Mouse (Mus musculus) midbrain, embryonic 12.5 days (tissue): Measurements from ENCODE around the gene Oit3. TPM values are rescaled to one million over a fixed set of nuclear protein-coding genes. Genes with fewer than 3 reads are reported as not detected.

Source experiments
- ATAC-seq: fragments of 200-750 bp; cut with Nextera tagmentation; 2 replicates; pipeline ENCODE4 v1.8.0; 2017; ENCODE audit warnings: low read depth, moderate TSS enrichment, moderate library complexity; ENCODE audit not compliant: low FRiP score
- H3K27ac ChIP-seq: fragments of 300-500 bp; sonication (generic); replicated peaks from 2 replicates; pipeline ENCODE4 v1.5.1; 2016; ENCODE audit warnings: mild to moderate bottlenecking
- H3K27me3 ChIP-seq: fragments of 300-500 bp; sonication (generic); 2 replicates; pipeline ENCODE4 v1.6.1; 2016; ENCODE audit warnings: mild to moderate bottlenecking
- H3K36me3 ChIP-seq: fragments of 300-500 bp; sonication (generic); 2 replicates; pipeline ENCODE4 v1.6.1; 2016
- H3K4me1 ChIP-seq: fragments of 300-500 bp; sonication (generic); 2 replicates; pipeline ENCODE4 v1.6.1; 2016
- H3K4me2 ChIP-seq: fragments of 300-500 bp; sonication (generic); replicated peaks from 2 replicates; pipeline ENCODE4 v1.6.1; 2016; ENCODE audit warnings: mild to moderate bottlenecking, moderate library complexity
- H3K4me3 ChIP-seq: fragments of 300-500 bp; sonication (generic); 2 replicates; pipeline ENCODE4 v1.5.1; 2016; ENCODE audit warnings: mild to moderate bottlenecking
- H3K9ac ChIP-seq: fragments of 300-500 bp; sonication (generic); replicated peaks from 2 replicates; pipeline ENCODE4 v1.6.1; 2016; ENCODE audit warnings: mild to moderate bottlenecking, moderate library complexity
- H3K9me3 ChIP-seq: fragments of 300-500 bp; sonication (generic); 2 replicates; pipeline ENCODE4 v1.6.1; 2016; ENCODE audit warnings: mild to moderate bottlenecking
- WGBS: fragments of 180-500 bp; shearing (Covaris S2); methylation state at CpG from one replicate; pipeline ENCODE4 v1.1.7; 2016; 5-methylcytosine and 5-hydroxymethylcytosine counted together
- polyA plus RNA-seq: library from polyadenylated mRNA; unstranded; fragments of >200 nt; fragmentation: Nextera tagmentation; extraction: Ambion mirVana; gene quantifications from 2 replicates; pipeline ENCODE4 v1.2.1, GENCODE M21; 2016

Gene Oit3
- polyA plus RNA-seq, 1 experiment from 2014 or later: 0.50 TPM

DNA sequence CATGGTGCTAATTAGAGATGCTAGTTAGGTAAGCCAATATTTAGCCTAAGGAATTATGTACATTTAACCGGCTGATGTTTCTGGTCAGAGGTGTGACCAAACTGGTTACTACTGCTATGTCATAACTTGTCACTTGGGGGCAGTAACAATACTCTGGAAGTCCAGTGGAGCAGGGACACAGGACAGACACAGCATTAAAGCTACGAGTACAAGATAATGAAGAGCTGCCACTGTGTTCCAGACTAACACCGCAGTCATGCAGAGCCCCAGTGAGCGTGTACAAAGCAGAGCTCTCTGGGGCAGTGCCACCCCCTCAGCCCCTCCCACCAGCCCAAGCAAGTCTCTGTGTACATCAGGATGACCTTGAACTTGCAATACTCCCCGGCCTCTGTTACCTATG lies 10.3 kb upstream of the Oit3 start:
- 0 out of 2 replicates have a peak, but pooled peaks cover 3% of the 10 kb centered on the region for H3K36me3 ChIP-seq
- no peak overlapping the region for H3K9ac ChIP-seq
- H3K4me3 ChIP-seq: no peak overlapping the region
- H3K4me2 ChIP-seq: no peak overlapping the region
- H3K27me3 ChIP-seq: no peaks in the 10 kb centered on the region
- H3K27ac ChIP-seq: no peak overlapping the region
- ATAC-seq: peak; percentile 52
- 0 out of 2 replicates have a peak, but pooled peaks cover 2% of the 10 kb centered on the region for H3K4me1 ChIP-seq
- 53% methylated on average over 5 of the region's 5 CpGs for WGBS
- no peaks in the 10 kb centered on the region for H3K9me3 ChIP-seq

DNA sequence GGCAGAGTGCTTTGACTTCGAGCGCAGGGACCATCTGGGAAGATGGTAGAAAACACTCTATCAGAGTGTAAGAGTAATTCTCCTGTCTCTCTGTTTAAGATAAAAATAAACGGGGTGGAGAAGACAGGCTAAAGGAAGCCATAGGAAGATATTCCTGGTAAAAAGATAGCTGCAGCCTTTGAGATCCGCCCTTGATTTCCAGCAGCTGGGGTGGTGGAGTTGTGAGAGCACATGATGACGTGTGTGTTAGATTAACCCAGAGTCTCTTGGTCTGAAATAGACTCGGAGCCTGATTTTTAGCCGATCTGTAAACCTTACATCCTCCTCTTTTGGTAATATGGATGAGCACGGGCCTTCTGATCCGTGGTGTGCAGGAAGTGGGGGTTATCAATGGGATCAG lies 6.0 kb upstream of the Oit3 start:
- no peak overlapping the region for H3K4me2 ChIP-seq
- no peak overlapping the region for H3K4me3 ChIP-seq
- ATAC-seq: no peak
- WGBS: 84% methylated on average over 9 of the region's 9 CpGs
- H3K27me3 ChIP-seq: no peaks in the 10 kb centered on the region
- H3K9me3 ChIP-seq: no peaks in the 10 kb centered on the region
- H3K36me3 ChIP-seq: no peaks in the 10 kb centered on the region
- no peak overlapping the region for H3K27ac ChIP-seq
- H3K4me1 ChIP-seq: peaks cover 7% of the 10 kb centered on the region; the same call in 1 of the 2 replicates
- H3K9ac ChIP-seq: no peak overlapping the region

DNA sequence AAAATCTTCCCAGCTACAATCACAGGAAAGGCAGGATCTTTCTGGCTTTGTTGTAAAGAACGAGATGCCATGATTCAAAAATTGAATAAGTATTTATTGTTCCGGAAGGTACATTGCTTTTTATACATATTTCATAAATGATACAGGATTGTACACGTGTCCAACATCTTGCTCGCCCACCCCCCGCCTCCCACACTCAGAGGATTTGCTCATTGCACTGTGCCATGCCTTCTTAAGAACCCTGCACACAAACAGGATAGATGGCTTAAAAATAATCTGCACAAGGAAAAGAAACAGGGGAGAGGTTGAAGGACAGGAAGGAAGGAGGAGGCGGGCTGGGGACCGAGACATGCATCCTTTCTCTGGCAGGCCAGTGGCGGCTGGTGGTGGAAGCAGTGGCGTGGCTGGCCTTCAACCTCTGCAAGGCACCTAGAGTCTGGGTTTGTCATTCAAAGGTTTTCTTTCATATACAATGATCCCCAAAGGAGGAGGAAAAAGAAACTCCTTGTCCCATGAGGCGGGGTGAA lies 5.4 kb upstream of the Oit3 start:
- H3K9ac ChIP-seq: no peak overlapping the region
- H3K4me3 ChIP-seq: no peak overlapping the region
- no peak overlapping the region for H3K4me2 ChIP-seq
- no peak for ATAC-seq
- H3K4me1 ChIP-seq: peaks cover 7% of the 10 kb centered on the region; the same call in 1 of the 2 replicates
- no peak overlapping the region for H3K27ac ChIP-seq
- H3K36me3 ChIP-seq: no peaks in the 10 kb centered on the region
- no peaks in the 10 kb centered on the region for H3K27me3 ChIP-seq
- no peaks in the 10 kb centered on the region for H3K9me3 ChIP-seq
- WGBS: 89% methylated on average over 10 of the region's 10 CpGs

DNA sequence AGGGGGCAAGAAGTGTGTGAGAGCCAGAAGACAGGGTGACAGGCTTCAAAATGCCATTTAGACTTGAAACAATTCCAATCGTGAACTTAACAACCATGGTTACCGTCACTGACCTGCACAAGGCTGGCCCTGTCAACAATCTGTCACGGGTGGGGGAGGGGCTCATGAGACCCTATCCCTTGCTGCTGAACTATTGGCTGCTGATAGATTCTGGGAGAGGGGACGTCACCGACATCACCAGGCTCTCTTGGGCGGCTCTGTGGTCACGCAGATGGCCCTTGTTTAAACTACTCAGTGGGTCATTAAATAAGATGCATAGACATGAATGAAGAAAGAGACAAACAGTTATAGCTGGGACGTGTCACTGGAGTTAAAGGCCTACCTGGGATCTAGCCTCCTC lies 3.1 kb upstream of the Oit3 start:
- Histone ChIP-seq H3K27ac (no peak overlapping the region), H3K36me3 (no peaks in the 10 kb centered on the region), H3K4me2 (no peak overlapping the region), H3K27me3 (no peaks in the 10 kb centered on the region), H3K9me3 (no peaks in the 10 kb centered on the region), H3K4me3 (no peak overlapping the region), H3K4me1 (peaks cover 5% of the 10 kb centered on the region; the same call in 1 of the 2 replicates), H3K9ac (no peak overlapping the region)
- ATAC-seq: peak; percentile 56
- 55% methylated on average over 8 of the region's 8 CpGs for WGBS

DNA sequence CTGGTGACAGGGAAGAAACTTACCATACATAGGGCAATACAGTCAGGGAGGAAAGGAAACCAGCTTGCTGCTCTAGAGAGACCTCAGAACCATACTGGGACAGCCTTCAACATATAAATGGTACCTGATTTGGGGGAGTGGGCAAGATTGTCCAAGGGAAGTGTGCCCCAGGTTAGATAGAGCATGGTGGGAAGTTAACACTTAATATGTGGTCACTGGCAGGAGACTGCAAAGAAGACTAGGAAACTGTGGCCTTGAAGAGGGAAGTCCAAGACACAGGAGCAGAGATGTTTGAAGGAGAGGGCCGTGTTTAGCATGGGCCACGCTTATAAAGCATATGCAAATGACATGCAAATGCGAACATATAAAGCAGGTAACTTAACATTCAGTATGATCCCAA lies 2.5 kb upstream of the Oit3 start:
- WGBS: 76% methylated on average over 3 of the region's 3 CpGs
- no peak overlapping the region for H3K9ac ChIP-seq
- no peak for ATAC-seq
- H3K9me3 ChIP-seq: no peaks in the 10 kb centered on the region
- H3K36me3 ChIP-seq: no peaks in the 10 kb centered on the region
- H3K27me3 ChIP-seq: no peaks in the 10 kb centered on the region
- H3K4me1 ChIP-seq: peaks cover 5% of the 10 kb centered on the region; the same call in 1 of the 2 replicates
- H3K4me3 ChIP-seq: no peak overlapping the region
- no peak overlapping the region for H3K27ac ChIP-seq
- no peak overlapping the region for H3K4me2 ChIP-seq

DNA sequence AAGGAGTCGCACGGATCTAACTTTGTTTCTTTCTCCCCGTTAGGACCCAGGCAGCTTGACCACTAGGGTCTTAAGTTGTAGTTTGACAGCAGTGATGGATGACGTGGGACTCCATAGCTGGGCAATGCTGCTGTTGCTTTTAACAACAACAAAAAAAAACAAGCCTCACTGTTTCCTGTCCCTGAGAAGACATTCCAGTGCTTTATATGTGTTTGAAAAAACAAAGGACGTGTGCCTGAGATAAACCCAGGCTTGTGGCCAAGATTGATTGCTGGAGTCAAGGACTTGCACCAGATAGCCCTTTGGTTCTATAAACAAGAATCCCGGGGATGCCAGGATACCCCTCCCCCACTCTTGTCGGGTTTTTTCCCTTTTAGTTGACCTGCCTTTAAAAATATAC lies 1.6 kb upstream of the Oit3 start:
- Histone ChIP-seq H3K27me3 (no peaks in the 10 kb centered on the region), H3K36me3 (no peaks in the 10 kb centered on the region), H3K9me3 (no peaks in the 10 kb centered on the region), H3K4me1 (peaks cover 5% of the 10 kb centered on the region; the same call in 1 of the 2 replicates), H3K9ac (no peak overlapping the region), H3K4me2 (no peak overlapping the region), H3K4me3 (no peak overlapping the region), H3K27ac (no peak overlapping the region)
- 75% methylated on average over 7 of the region's 7 CpGs for whole genome bisulfite sequencing
- ATAC-seq: no peak

DNA sequence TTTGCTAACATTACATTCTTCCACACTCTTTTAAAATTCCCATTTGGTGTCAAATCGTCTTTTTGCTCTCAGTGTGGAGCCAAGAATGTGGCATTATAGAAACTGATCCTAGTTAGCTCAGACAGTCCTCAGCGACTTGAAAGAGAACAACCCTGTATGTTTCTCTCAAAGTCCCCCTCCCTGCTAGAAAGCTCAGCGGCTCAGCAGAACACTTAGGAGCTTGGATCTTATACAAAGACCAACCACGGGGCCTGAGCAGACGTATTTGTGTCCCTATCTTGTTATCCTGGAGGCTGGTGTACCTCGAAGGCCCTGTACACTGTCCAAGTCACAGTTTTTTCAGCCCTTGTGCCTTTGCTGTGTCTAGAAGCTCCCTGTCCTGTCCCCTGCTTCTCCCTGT lies 1.4 kb downstream of the Oit3 start:
- no peak overlapping the region for H3K9ac ChIP-seq
- H3K4me2 ChIP-seq: no peak overlapping the region
- 58% methylated on average over 6 of the region's 6 CpGs for WGBS
- H3K27ac ChIP-seq: no peak overlapping the region
- no peak for ATAC-seq
- no peak overlapping the region for H3K4me3 ChIP-seq
- H3K9me3 ChIP-seq: no peaks in the 10 kb centered on the region
- H3K27me3 ChIP-seq: no peaks in the 10 kb centered on the region
- peaks cover 5% of the 10 kb centered on the region; the same call in 1 of the 2 replicates for H3K4me1 ChIP-seq
- no peaks in the 10 kb centered on the region for H3K36me3 ChIP-seq

DNA sequence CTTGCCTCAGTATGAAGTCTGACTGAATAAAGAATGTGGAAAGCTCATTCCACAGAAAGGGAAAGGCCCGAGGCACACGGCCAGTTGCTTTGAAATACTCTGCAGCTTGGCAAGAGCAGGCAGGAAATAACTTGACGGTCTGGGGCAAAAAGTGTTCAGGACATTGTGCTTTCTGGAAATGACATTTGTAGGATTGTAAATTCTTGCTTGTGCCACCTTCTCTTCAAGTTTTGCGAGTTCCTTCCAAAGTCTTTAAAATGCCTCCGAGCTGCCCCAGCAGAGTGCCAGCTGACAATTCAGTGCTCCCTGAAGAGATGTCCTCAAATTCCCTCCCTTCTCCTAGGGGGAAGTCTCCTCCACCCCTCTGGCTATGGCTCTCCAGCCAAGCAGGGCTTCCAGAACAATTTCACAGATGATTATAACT lies 2.1 kb downstream of the Oit3 start:
- Histone ChIP-seq H3K4me1 (peaks cover 1% of the 10 kb centered on the region; the same call in 1 of the 2 replicates), H3K27ac (no peak overlapping the region), H3K36me3 (no peaks in the 10 kb centered on the region), H3K4me3 (no peak overlapping the region), H3K9me3 (no peaks in the 10 kb centered on the region), H3K9ac (no peak overlapping the region), H3K4me2 (no peak overlapping the region), H3K27me3 (no peaks in the 10 kb centered on the region)
- WGBS: 75% methylated on average over 5 of the region's 5 CpGs
- no peak for ATAC-seq

DNA sequence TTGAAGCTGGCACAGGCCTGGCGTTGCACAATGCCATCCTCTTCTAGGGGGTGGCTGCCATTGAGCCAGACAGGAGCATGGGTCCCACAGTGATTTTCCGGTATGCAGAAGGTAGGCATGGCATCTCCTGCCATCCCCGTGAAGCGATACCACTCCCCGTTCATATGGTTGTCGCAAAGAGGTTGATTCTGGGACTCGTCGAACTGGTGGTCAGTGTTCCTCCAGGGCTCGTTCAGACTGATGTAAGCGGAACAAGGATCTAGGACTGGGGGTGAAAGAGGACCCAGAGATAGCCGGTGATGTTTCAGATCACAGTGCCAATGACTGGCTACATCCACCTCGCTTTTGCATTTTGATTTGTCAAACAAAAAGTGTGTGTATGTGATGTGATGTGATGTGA lies 2.9 kb downstream of the Oit3 start:
- H3K27me3 ChIP-seq: no peaks in the 10 kb centered on the region
- 92% methylated on average over 12 of the region's 12 CpGs for WGBS
- no peaks in the 10 kb centered on the region for H3K4me1 ChIP-seq
- no peak overlapping the region for H3K27ac ChIP-seq
- ATAC-seq: no peak
- H3K9me3 ChIP-seq: no peaks in the 10 kb centered on the region
- H3K36me3 ChIP-seq: no peaks in the 10 kb centered on the region
- no peak overlapping the region for H3K4me3 ChIP-seq
- no peak overlapping the region for H3K4me2 ChIP-seq
- H3K9ac ChIP-seq: no peak overlapping the region

DNA sequence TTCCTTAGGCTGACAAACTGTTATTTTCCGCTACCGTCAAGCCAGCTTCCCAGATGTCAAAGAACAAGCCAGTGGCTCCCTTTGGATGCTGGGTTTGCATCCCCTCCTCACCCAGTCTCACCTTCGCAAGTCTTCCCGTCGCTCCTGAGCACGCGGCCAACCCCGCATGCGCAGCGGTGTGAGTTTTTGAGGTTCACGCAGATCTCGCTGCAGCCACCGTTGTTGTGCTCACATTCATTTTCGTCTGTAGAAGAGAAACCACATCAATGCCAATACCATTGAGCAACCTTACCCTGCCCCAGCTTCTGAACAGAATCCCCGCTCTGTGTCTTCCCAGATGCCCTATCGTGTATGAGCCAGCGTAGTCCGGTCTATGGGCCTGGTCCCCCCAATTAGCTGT lies 5.8 kb downstream of the Oit3 start:
- ATAC-seq: no peak
- 93% methylated on average over 18 of the region's 18 CpGs for WGBS

DNA sequence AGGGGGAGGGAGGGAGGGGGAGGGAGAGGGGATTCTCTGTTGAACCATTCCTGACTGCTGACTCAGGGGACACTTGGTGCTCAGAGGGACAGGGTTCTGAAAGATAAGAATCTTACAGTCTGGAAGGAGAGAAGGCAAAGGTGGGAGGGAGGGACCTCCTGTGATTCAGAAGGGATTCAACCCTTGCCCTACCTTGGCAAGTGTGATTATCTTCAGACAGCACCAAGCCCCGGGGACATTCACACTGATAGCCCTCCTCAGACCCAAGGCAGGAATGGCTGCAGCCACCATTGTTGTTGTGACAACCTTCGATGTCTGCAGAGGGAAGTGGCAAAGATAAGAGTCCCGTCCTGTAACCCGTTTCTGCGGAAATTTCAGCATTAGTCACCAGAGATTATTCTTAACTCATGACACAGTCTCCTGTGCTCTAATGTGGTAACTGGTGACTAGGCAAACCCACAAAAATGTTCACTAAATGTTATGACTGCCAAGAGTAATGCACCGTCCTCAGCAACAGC lies 10.8 kb downstream of the Oit3 start:
- 82% methylated on average over 6 of the region's 6 CpGs for WGBS
- Histone ChIP-seq H3K9me3 (no peaks in the 10 kb centered on the region), H3K27ac (no peak overlapping the region), H3K4me1 (peaks cover 4% of the 10 kb centered on the region; the same call in 1 of the 2 replicates), H3K36me3 (no peaks in the 10 kb centered on the region), H3K4me3 (no peak overlapping the region), H3K4me2 (no peak overlapping the region), H3K27me3 (no peaks in the 10 kb centered on the region), H3K9ac (no peak overlapping the region)
- no peak for ATAC-seq

More for the DNA sequence above, 5.8 kb downstream of the Oit3 start:
- Histone ChIP-seq H3K36me3 (no peaks in the 10 kb centered on the region), H3K9me3 (no peaks in the 10 kb centered on the region), H3K4me2 (no peak overlapping the region), H3K9ac (no peak overlapping the region), H3K4me3 (no peak overlapping the region), H3K4me1 (no peaks in the 10 kb centered on the region), H3K27ac (no peak overlapping the region), H3K27me3 (no peaks in the 10 kb centered on the region)

DNA sequence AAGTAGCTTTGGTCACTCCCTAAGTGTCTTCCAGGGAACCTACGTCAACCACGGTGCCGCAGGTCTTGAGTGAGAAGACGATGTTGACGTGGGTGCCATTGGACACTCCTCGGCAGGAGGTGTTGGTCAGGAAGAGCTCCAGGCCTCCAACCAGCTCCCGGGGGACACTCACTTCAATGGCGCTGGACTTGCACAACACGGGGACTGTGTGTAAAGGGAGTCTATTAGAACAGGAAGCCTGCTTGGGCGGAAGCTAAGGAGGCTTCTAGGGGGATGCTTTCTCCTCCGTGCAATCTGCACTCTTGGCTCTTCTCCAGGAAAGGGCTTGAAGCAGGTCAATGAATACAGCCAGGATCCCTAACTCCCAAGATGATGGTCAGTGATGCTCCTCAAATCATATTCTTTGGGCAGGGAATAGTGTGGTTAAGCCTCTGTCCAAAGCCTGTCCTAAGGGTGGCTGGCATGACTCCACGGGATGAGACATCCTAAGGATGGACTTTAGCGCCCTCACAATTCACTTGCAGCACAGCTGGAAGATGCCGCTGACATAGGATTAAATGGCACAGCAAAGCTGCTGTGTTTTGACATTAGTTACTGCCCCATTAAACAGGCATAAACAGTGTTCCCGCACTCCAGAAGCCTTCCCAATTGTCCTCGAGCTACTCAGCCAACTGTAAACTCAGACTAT lies 12.0 kb downstream of the Oit3 start:
- H3K4me1 ChIP-seq: peaks cover 4% of the 10 kb centered on the region; the same call in 1 of the 2 replicates
- H3K9ac ChIP-seq: no peak overlapping the region
- ATAC-seq: no peak
- no peak overlapping the region for H3K4me3 ChIP-seq
- H3K4me2 ChIP-seq: no peak overlapping the region
- no peak overlapping the region for H3K27ac ChIP-seq
- no peaks in the 10 kb centered on the region for H3K27me3 ChIP-seq
- no peaks in the 10 kb centered on the region for H3K36me3 ChIP-seq
- WGBS: 87% methylated on average over 16 of the region's 16 CpGs
- H3K9me3 ChIP-seq: no peaks in the 10 kb centered on the region
